Mouse (Mus musculus) lung, adult 2 months (tissue): Measurements from ENCODE around the gene Cmss1.

Experiments
- CTCF ChIP-seq: fragments of 200-500 bp; IDR thresholded peaks from 2 replicates; pipeline ENCODE4 v1.5.1; 2011; ENCODE audit warnings: mild to moderate bottlenecking, low read length, control low read depth; ENCODE audit not compliant: insufficient read depth
- POLR2A ChIP-seq: fragments of 200-500 bp; IDR thresholded peaks from 2 replicates; pipeline ENCODE4 v1.6.1; 2011; ENCODE audit warnings: low read depth, mild to moderate bottlenecking, control low read depth, low read length, borderline replicate concordance; ENCODE audit errors: extremely low read depth

DNA sequence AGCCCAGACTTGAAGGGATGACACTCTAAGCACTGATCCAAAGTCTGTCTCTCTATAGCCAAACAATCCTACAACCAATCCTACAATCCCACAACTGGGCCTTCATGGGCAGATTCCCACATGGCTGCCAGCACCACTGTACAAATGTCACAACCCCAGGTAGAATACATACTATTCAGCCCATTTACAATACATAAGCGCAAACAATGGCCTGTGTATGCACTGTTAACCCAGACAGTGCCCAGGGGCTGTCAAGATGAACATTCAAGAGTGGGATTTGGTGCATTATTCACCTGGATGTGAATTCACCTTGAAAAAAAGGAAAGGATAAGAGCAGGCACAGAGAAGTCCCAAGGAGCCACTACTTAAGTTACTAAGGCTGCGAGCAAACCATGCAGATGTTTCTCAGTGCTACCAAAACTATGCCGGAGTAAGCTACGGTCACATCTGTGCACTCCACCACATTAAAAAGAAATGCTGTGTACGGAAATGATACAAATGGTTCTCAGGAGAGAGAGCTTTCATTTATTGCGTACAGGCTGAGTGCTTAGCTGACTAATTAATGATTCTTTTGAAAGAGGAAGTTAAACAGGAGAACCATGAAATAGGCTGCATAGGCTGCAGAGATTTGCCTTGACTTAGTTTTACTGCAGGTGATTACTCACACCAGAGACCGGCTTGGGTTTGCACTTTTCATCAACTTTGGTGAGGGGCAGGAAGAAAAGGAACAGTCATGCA is 184.8 kb downstream of the Cmss1 start:
- TF ChIP-seq CTCF (no peak), POLR2A (no peak)
